Mouse (Mus musculus) bone marrow, adult 2 months (tissue): ENCODE measurements around the gene Olfr243.

ENCODE experiments used
- CTCF ChIP-seq: fragments of 200-500 bp; IDR thresholded peaks from 2 replicates; pipeline ENCODE4 v1.5.1; 2011; ENCODE audit warnings: low read length, control low read depth; ENCODE audit not compliant: control insufficient read depth, insufficient read depth
- POLR2A ChIP-seq: fragments of 200-500 bp; IDR thresholded peaks from 2 replicates; pipeline ENCODE4 v1.6.1; 2011; ENCODE audit warnings: low read depth, mild to moderate bottlenecking, control low read depth, low read length, borderline replicate concordance; ENCODE audit not compliant: control insufficient read depth

GRCm38 (mm10) chr7:103712024-103712423, 2.4 kb upstream of the Olfr243 start:
- TF ChIP-seq CTCF (peak; percentile 49; the same call in 1 of the 2 replicates), POLR2A (no peak)
